Mouse (Mus musculus) bone marrow macrophage, adult 2 months (primary cell): ENCODE measurements around the gene Crtac1. TPM values are rescaled to one million over a fixed set of nuclear protein-coding genes. Genes with fewer than 3 reads are reported as not detected.

ENCODE experiments used
- H3K27ac ChIP-seq: 2 replicates; pipeline ENCODE4 v1.5.1; 2012; ENCODE audit warnings: low read depth, low read length; ENCODE audit not compliant: insufficient read depth
- H3K4me1 ChIP-seq: 2 replicates; pipeline ENCODE4 v1.6.1; 2012; ENCODE audit warnings: low read length; ENCODE audit not compliant: control insufficient read depth, insufficient read depth
- H3K4me3 ChIP-seq: 2 replicates; pipeline ENCODE4 v1.5.1; 2012; ENCODE audit warnings: mild to moderate bottlenecking, low read length, moderate library complexity; ENCODE audit not compliant: insufficient read depth
- CTCF ChIP-seq: IDR thresholded peaks from 2 replicates; pipeline ENCODE4 v1.5.1; 2012; ENCODE audit warnings: low read depth, mild to moderate bottlenecking, low read length, moderate library complexity
- POLR2A ChIP-seq: IDR thresholded peaks from 2 replicates; pipeline ENCODE4 v1.6.1; 2012; ENCODE audit warnings: mild to moderate bottlenecking, low read depth, low read length, borderline replicate concordance
- polyA plus RNA-seq: library from polyadenylated mRNA; stranded (reverse); fragments of >200 nt; gene quantifications from 2 replicates; pipeline ENCODE4 v1.2.4, GENCODE M21; 2012; ENCODE audit not compliant: missing spikeins, insufficient read depth, insufficient read length

The Crtac1 gene
- polyA plus RNA-seq, 1 experiment, result not detected

GRCm38 (mm10) chr19:42247519-42247918, 184.1 kb downstream of the Crtac1 start, which contains the start of gene Golga7b:
TSS of gene Golga7b (plus strand) at chr19:42247574.
- no peaks in the 10 kb centered on the region for H3K4me1 ChIP-seq
- no peak within 1 kb of the TSS for H3K27ac ChIP-seq
- no peak within 1 kb of the TSS for H3K4me3 ChIP-seq
- TF ChIP-seq POLR2A (no peak), CTCF (no peak)

- TF ChIP-seq CTCF (no peak), POLR2A (no peak)
- Histone ChIP-seq H3K4me3 (no peak overlapping the region), H3K27ac (no peak overlapping the region)
These were observed 185.0 kb downstream of the Crtac1 start for GRCm38 (mm10) chr19:42246626-42247025.

GRCm38 (mm10) chr19:42243401-42243800, 188.2 kb downstream of the Crtac1 start:
- Histone ChIP-seq H3K4me1 (no peaks in the 10 kb centered on the region), H3K27ac (no peak overlapping the region), H3K4me3 (no peak overlapping the region)
- no peak for TF ChIP-seq CTCF
- no peak for TF ChIP-seq POLR2A

More at GRCm38 (mm10) chr19:42246626-42247025, 185.0 kb downstream of the Crtac1 start:
- H3K4me1 ChIP-seq, result no peaks in the 10 kb centered on the region

GRCm38 (mm10) chr19:42240881-42241280, 190.7 kb downstream of the Crtac1 start:
- TF ChIP-seq CTCF (no peak), POLR2A (no peak)
- no peak overlapping the region for H3K4me3 ChIP-seq
- no peaks in the 10 kb centered on the region for H3K4me1 ChIP-seq
- no peak overlapping the region for H3K27ac ChIP-seq

GRCm38 (mm10) chr19:42238341-42238715, 193.3 kb downstream of the Crtac1 start:
- TF ChIP-seq POLR2A (no peak), CTCF (no peak)

GRCm38 (mm10) chr19:42237602-42238340, 193.8 kb downstream of the Crtac1 start:
- H3K4me3 ChIP-seq, result no peak overlapping the region

More at GRCm38 (mm10) chr19:42238341-42238715, 193.3 kb downstream of the Crtac1 start:
- Histone ChIP-seq H3K4me1 (no peaks in the 10 kb centered on the region), H3K27ac (no peak overlapping the region), H3K4me3 (no peak overlapping the region)

More at GRCm38 (mm10) chr19:42237602-42238340, 193.8 kb downstream of the Crtac1 start:
- no peak overlapping the region for H3K27ac ChIP-seq
- H3K4me1 ChIP-seq, result no peaks in the 10 kb centered on the region
- no peak for TF ChIP-seq POLR2A
- TF ChIP-seq CTCF, result no peak

Other genes with a start within 250 kb of the Crtac1 start
- not detected in 2 replicates for gene Sfrp5, start 229.5 kb downstream of the Crtac1 start, polyA plus RNA-seq
- not detected in 2 replicates for gene Golga7b, start 184.2 kb downstream of the Crtac1 start, polyA plus RNA-seq
- 42.0 and 48.4 TPM in 2 replicates for gene R3hcc1l, start 87.0 kb upstream of the Crtac1 start, polyA plus RNA-seq
- 0.15 TPM in 1 of 2 replicates, not detected in the other for gene Loxl4, start 181.0 kb upstream of the Crtac1 start, polyA plus RNA-seq